Mouse (Mus musculus) forebrain, postnatal 0 days (tissue): ENCODE measurements around the gene Vgll4. TPM values are rescaled to one million over a fixed set of nuclear protein-coding genes. Genes with fewer than 3 reads are reported as not detected.

Experiments used
- ATAC-seq: fragments of 200-750 bp; cut with Nextera tagmentation; 2 replicates; pipeline ENCODE4 v1.8.0; 2017; ENCODE audit warnings: mild to moderate bottlenecking, moderate library complexity
- DNase-seq: peaks from one replicate; pipeline ENCODE4 v3.0.0-alpha.2; 2015
- H3K27ac ChIP-seq: fragments of 300-500 bp; sonication (generic); 2 replicates; pipeline ENCODE4 v1.5.1; 2014; ENCODE audit warnings: low read depth, mild to moderate bottlenecking, antibody characterized with exemption, low read length, moderate library complexity, mixed read lengths
- H3K27me3 ChIP-seq: fragments of 300-500 bp; sonication (generic); 2 replicates; pipeline ENCODE4 v1.6.1; 2014; ENCODE audit warnings: mild to moderate bottlenecking, low read length, mixed read lengths; ENCODE audit not compliant: insufficient read depth
- H3K36me3 ChIP-seq: fragments of 300-500 bp; sonication (generic); 2 replicates; pipeline ENCODE4 v1.6.1; 2014; ENCODE audit warnings: mild to moderate bottlenecking, moderate library complexity; ENCODE audit not compliant: insufficient read depth
- H3K4me1 ChIP-seq: fragments of 300-500 bp; sonication (generic); 2 replicates; pipeline ENCODE4 v1.6.1; 2014; ENCODE audit warnings: antibody characterized with exemption; ENCODE audit not compliant: insufficient read depth
- H3K4me2 ChIP-seq: fragments of 300-500 bp; sonication (generic); 2 replicates; pipeline ENCODE4 v1.6.1; 2014; ENCODE audit warnings: low read depth, mild to moderate bottlenecking, moderate library complexity
- H3K4me3 ChIP-seq: fragments of 300-500 bp; sonication (generic); 2 replicates; pipeline ENCODE4 v1.5.1; 2014; ENCODE audit warnings: low read depth, low read length, mixed read lengths
- H3K9ac ChIP-seq: fragments of 300-500 bp; sonication (generic); 2 replicates; pipeline ENCODE4 v1.6.1; 2014; ENCODE audit warnings: mild to moderate bottlenecking
- H3K9me3 ChIP-seq: fragments of 300-500 bp; sonication (generic); 2 replicates; pipeline ENCODE4 v1.6.1; 2016; ENCODE audit warnings: low read length
- CTCF ChIP-seq: sonication (generic); IDR thresholded peaks from 2 replicates; pipeline ENCODE4 v1.5.1; 2016; ENCODE audit warnings: antibody characterized with exemption, control low read depth, low read depth
- WGBS: fragments of 180-500 bp; shearing (Covaris S2); extraction: QIAGEN DNeasy Blood & Tissue Kit; methylation state at CpG from one replicate; pipeline ENCODE4 v1.1.7; 2014; 5-methylcytosine and 5-hydroxymethylcytosine counted together
- polyA plus RNA-seq: library from polyadenylated mRNA; unstranded; fragments of >200 nt; fragmentation: Nextera tagmentation; extraction: Ambion mirVana; gene quantifications from 2 replicates; pipeline ENCODE4 v1.2.1, GENCODE M21; 2015
- total RNA-seq: library from RNA; depleted of rRNA; stranded (reverse); fragments of >200 nt; gene quantifications from 2 replicates; pipeline ENCODE4 v1.2.3, GENCODE M21; 2014

The Vgll4 gene
- total and polyA plus RNA-seq, 2 experiments from 2014 or later = 58.0 to 59.2 TPM

DNA sequence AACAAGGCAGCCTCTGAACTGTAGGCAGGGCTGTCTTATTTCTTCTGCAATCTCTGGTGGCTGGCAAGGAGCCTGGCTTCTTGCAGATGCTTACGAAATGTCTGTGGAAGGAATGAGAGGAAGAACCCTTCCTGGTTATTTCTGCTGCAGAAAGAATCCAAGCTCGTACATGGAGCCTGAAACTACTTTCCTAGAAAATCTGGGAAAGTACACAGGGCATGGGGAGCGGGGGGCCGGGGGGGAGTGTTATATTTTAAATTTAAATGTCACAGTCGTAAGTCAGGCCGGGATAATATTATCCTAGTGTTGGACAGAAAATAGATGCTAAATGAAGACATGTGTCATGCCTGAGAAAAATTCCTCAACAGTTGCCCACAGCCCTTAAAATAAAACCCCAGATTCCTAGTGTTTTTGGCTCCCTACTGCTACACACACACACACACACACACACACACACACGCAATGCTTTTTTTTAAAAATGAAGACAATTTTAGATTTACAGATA is 7.2 kb upstream of the Vgll4 start:
- Histone ChIP-seq H3K4me1 (no peaks in the 10 kb centered on the region), H3K27ac (0 out of 2 replicates have a peak overlapping the region, but pooled peaks have one; percentile 46), H3K4me3 (no peak overlapping the region), H3K36me3 (no peaks in the 10 kb centered on the region), H3K9me3 (no peaks in the 10 kb centered on the region), H3K9ac (no peak overlapping the region), H3K4me2 (no peak overlapping the region), H3K27me3 (no peaks in the 10 kb centered on the region)
- no peak for TF ChIP-seq CTCF
- ATAC-seq (peak; percentile 71), DNase-seq (peak; percentile 68)
- 64% methylated on average over 7 of the region's 7 CpGs for WGBS

DNA sequence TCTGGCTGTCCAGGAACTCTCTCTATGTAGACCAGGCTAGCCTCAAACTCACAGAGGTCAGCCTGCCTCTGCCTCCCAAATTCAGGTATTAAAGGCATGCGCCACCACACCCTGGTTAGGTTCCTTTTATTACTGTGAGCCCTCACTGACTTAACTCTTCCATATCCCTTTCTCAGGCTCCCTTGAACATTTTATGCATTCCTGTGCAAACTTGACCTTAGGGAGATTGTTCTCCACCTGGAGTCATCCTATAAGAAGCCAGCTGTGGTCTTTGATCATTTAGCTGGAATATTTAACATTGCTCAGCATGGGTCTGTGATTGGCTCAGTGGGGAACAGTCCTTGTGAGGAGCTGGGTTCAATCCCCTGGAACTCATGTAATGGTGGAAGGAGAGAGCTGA is 4.5 kb upstream of the Vgll4 start:
- H3K4me1 ChIP-seq = no peaks in the 10 kb centered on the region
- DNase-seq (no peak), ATAC-seq (no peak)
- H3K4me2 ChIP-seq = no peak overlapping the region
- no peaks in the 10 kb centered on the region for H3K27me3 ChIP-seq
- H3K36me3 ChIP-seq = no peaks in the 10 kb centered on the region
- H3K9me3 ChIP-seq = no peaks in the 10 kb centered on the region
- TF ChIP-seq CTCF = no peak
- WGBS = 84% methylated on average over 1 of the region's 1 CpGs
- H3K27ac ChIP-seq = no peak overlapping the region
- H3K9ac ChIP-seq = no peak overlapping the region
- no peak overlapping the region for H3K4me3 ChIP-seq

DNA sequence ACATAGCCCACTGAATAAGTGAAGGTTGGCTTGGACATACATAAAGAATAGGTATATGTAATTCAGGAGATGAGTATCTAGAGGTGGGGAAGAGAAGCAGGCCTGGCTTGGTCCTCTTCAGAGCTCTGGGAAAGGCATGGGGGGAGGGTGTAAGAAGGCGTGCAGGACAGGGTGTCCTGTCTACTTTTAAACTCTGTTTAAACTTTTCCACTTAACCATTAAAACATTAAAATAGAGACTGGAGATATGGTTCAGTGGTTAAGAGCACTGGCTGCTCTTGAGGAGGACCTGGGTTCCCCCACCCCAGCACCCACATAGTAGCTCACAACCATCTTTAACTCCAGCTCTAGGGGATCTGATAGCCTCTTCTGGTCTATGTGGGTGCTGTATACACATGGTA is 3.2 kb upstream of the Vgll4 start:
- WGBS = 86% methylated on average over 1 of the region's 1 CpGs
- no peak for DNase-seq
- H3K27ac ChIP-seq = no peak overlapping the region
- no peaks in the 10 kb centered on the region for H3K9me3 ChIP-seq
- H3K4me2 ChIP-seq = no peak overlapping the region
- TF ChIP-seq CTCF = no peak
- no peak for ATAC-seq
- no peaks in the 10 kb centered on the region for H3K27me3 ChIP-seq
- H3K36me3 ChIP-seq = no peaks in the 10 kb centered on the region
- H3K9ac ChIP-seq = no peak overlapping the region
- no peak overlapping the region for H3K4me3 ChIP-seq
- peaks cover 2% of the 10 kb centered on the region; the same call in 1 of the 2 replicates for H3K4me1 ChIP-seq

GRCm38 (mm10) chr6:114970895-114971294 is 1.1 kb upstream of the Vgll4 start:
- Histone ChIP-seq H3K4me1 (peaks cover 7% of the 10 kb centered on the region; the same call in 1 of the 2 replicates), H3K9ac (no peak overlapping the region), H3K9me3 (no peaks in the 10 kb centered on the region), H3K4me3 (no peak overlapping the region), H3K27me3 (no peaks in the 10 kb centered on the region), H3K4me2 (no peak overlapping the region), H3K27ac (no peak overlapping the region), H3K36me3 (no peaks in the 10 kb centered on the region)
- ATAC-seq = no peak
- peak; percentile 40 for DNase-seq
- TF ChIP-seq CTCF = peak; percentile 56
- 72% methylated on average over 5 of the region's 5 CpGs for WGBS

DNA sequence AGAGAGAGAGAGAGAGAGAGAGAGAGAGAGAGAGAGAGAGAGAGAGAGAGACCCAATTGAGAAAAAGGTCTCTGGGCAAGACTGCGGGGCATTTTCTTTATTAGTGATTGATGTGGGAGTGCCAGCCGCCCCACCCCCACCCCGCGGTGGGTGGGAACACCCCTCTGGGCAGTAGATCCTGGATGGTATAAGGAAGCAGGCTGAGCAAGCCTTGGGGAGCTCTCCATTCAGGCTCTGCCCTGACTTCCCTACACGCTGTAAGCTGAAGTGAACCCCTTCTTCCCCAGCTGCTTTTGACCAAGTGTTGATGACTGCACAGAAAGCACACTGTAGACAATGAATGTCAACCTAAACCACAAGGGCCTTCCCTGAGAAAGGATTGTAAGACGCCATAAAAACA is 592 bp upstream of the Vgll4 start:
- H3K4me2 ChIP-seq = peak overlapping the region; percentile 97
- peak overlapping the region; percentile 59; the same call in 1 of the 2 replicates for H3K4me3 ChIP-seq
- no peak for ATAC-seq
- WGBS = 31% methylated on average over 6 of the region's 6 CpGs
- DNase-seq = no peak
- no peak overlapping the region for H3K27ac ChIP-seq
- no peak for TF ChIP-seq CTCF
- peaks cover 7% of the 10 kb centered on the region; the same call in 1 of the 2 replicates for H3K4me1 ChIP-seq
- H3K27me3 ChIP-seq = no peaks in the 10 kb centered on the region
- H3K9ac ChIP-seq = no peak overlapping the region
- H3K36me3 ChIP-seq = no peaks in the 10 kb centered on the region
- no peaks in the 10 kb centered on the region for H3K9me3 ChIP-seq

DNA sequence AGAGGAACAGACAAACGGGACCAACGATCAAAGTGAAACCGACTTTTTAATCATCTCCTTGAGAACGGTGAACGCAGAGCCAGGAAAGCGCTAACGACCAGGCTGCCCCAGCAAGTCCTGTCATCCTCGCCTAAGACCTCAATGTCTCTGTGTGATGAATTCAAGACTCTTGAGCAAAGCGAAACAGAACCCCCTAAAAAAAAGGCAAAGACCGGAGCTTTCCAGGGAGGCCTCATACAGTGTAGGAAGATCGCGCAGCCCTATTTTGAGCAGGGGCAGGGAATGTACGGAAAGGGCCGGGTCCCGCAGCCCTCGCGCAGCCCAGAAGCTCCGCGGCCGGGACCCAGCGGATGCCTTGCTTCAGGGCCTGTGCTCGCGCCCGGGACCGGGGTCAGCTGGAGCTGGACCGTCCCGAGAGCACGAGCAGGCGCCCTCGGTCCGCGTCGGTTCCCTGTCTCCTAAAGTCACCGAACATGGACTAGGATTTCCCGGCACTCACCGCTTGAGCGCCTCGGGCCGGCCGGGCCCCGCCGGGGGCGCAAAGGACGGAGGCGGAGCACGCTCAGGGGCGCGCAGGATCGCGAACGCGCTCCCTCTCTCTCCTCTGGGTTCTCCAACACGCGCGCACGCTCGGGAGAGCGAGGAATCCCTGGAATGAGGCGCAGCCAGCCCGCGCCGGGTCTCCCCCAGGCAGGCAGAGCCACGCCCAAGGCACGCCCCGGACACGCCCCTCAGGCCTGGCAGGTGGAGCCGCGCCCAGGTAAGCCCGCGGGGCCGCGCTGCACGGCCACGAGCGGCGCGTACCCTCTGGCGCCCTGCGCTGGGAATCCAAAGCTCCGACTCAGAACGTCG is 1.2 kb downstream of the Vgll4 start:
- ATAC-seq (peak; percentile 87), DNase-seq (peak; percentile 90)
- H3K9ac ChIP-seq = peak overlapping the region; percentile 73
- H3K36me3 ChIP-seq = no peaks in the 10 kb centered on the region
- H3K27ac ChIP-seq = peak overlapping the region; percentile 83
- H3K9me3 ChIP-seq = no peaks in the 10 kb centered on the region
- TF ChIP-seq CTCF = no peak
- H3K4me1 ChIP-seq = peaks cover 7% of the 10 kb centered on the region; the same call in 1 of the 2 replicates
- WGBS = under 1% methylated on average over 71 of the region's 82 CpGs
- H3K27me3 ChIP-seq = no peaks in the 10 kb centered on the region
- H3K4me3 ChIP-seq = peak overlapping the region; percentile 59
- H3K4me2 ChIP-seq = peak overlapping the region; percentile 97

- Histone ChIP-seq H3K9me3 (no peaks in the 10 kb centered on the region), H3K4me1 (peaks cover 7% of the 10 kb centered on the region; the same call in 1 of the 2 replicates), H3K27ac (no peak overlapping the region), H3K9ac (0 out of 2 replicates have a peak overlapping the region, but pooled peaks have one; percentile 73), H3K27me3 (no peaks in the 10 kb centered on the region), H3K36me3 (no peaks in the 10 kb centered on the region), H3K4me2 (peak overlapping the region; percentile 97), H3K4me3 (peak overlapping the region; percentile 59)
- no peak for DNase-seq
- 32% methylated on average over 12 of the region's 12 CpGs for WGBS
- no peak for ATAC-seq
- no peak for TF ChIP-seq CTCF
Measured at GRCm38 (mm10) chr6:114967623-114968022, 2.2 kb downstream of the Vgll4 start.
